Mouse (Mus musculus): ENCODE measurements around the gene Igfbp5.
A peak's percentile ranks its signal among the peaks of the same experiment; 100 is the strongest.

Igfbp5 gene

DNA sequence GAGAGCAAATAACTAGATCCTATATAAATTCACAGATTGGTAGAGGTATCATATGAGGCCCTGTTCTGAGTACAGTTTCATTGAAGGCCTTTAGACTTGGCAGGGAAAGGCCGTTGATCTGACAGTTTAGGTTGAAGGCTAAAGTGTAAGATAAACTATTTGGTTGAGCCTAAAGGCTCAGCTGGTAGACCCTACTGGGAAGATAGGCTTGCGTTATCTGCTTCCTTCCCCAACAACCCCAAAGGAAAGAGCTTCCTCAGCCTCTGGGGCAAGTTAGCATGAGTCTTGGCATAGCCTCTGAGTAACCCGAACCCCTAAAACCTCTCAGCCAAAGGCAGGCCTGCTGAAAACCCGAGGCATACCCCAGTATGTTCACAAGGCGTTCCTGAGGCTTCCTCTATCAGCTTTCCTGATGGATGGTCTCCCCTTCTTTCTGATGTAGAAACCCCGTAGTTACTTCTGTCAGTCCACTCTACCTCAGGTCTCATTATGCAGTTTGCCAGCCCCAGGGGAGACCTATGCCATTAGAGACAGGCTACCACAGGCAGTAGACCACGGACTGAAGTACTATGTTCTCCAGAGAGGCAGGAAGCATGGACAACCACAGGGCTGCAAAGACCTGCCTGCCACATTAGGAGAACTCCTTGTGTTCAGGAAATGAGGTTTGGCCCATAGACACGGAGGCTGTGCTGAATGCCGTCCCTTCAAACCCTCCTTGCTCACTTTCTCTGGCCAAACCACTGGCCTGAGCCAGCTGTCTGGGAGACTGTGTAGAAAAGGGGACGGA lies 6.1 kb downstream of the Igfbp5 start:
- DNase-seq: no peak

DNA sequence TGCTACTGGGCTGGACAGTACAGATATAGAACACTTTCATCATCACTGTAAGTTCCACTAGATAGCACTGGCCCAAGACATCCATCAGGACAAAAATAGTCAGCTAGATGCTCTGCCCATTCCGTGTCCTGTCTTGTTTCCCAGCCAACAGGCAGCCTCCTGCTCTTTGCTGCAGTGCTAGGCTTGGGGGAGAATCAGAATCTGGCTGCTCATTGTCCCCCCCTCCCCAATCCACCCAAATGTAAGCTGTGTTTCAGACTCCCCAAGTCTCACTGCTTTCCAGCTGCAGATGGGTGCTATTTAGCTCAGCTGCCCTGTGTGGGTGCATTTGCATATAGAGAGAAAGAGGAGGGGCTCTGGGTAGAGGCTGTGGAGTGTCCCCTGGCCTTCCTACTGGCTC lies 7.3 kb downstream of the Igfbp5 start:
- no peak for DNase-seq

GRCm38 (mm10) chr1:72866417-72866816 lies 8.3 kb downstream of the Igfbp5 start:
- DNase-seq: no peak

DNA sequence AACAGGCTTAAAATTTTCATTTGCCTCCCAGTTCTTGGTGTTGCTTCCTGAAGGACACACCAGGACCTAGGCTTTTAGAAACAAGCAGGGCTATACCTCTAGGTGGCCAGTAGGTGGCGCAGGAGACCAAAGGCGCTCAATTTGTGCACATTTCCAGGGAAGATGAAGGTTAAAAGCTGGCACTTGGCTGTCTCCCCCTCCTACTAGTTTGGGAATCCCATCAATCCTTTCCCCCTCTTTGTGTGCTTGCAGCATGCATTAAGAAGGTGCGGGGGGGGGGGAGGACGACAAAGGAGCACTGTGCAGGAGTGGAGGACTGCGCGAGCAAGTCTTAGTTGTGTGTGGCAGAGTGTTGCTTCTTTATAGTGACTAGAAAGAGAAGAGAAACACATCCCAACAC lies 8.8 kb downstream of the Igfbp5 start:
- peak; percentile 85 for DNase-seq

- DNase-seq: no peak
Observed at GRCm38 (mm10) chr1:72864272-72864671, 10.4 kb downstream of the Igfbp5 start.

DNA sequence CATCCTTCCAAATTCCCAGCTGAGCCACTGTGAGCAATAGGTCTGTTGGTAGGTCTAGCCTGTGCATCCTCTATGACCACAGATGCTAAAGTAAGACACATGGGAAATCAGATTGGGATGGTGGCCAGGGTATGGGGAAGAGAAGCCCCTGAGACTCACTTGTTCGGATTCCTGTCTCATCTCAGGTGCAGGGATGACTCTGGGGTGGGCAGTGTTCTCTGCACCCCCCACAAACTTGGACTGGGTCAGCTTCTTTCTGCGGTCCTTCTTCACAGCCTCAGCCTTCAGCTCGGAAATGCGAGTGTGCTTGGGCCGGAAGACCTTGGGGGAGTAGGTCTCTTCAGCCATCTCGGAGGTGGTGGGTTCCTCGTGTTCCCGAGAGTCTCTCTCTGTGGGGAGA lies 11.0 kb downstream of the Igfbp5 start:
- DNase-seq: no peak

GRCm38 (mm10) chr1:72862248-72862647 lies 12.4 kb downstream of the Igfbp5 start:
- DNase-seq: no peak

DNA sequence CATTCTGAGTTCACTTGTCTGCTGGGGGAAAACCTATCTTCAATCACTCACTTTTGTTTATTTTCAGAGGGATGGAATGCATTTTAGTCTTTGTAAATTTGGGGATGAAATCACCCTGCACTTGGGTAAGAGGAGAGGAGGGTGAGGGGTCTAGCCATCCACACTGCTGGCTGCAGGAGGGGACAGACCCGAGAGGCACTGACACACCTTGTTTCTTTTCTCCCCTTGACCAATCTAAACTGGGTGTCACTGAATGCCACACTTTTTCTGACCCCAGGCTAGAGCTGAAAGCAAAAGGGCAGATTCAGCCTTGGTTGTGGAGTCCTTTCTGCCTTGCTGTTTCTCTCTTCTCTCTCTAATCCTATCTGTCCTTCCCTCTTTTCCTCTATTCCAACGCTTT lies 13.0 kb downstream of the Igfbp5 start:
- DNase-seq: no peak

DNA sequence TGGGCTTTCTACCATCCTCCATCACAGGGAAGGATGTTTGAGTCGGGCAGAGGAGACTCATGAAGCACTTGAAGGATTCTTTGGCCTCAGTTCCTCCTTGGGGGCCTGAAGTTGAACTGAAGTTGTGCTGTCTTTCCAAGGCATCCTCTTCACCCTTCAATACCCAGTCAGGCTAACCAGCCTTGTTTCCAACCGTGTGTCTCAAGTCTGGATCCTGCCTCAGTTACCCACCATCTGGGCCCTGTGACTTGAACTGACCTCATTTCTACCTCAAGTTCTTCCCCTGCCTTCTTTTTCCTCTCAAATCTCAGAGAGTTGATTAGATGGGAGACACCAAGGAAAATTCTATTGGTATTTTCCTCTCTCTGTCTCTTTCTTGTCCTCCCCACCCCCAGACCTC lies 14.2 kb downstream of the Igfbp5 start:
- no peak for DNase-seq

DNA sequence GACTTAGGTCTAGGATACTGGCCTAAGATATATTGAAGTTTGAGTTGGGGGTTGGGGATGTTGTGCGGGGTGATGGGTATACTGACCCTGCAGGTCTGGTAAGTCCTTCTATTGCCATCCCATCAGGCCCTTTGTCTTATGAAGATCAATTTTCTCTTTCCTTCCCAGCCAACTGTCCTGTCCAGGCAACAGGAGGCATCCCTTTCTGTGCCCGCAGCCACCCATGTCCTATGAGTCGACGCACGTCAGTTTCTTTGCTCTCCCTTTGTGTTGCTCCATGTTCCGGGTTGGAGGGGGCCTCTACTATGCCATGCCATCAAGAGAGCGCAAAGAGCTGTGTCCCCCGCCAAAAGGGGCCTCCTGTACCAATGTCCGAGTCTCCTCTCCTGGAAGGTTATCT lies 14.7 kb downstream of the Igfbp5 start:
- DNase-seq: no peak

GRCm38 (mm10) chr1:72858874-72859273 lies 15.8 kb downstream of the Igfbp5 start:
- peak; percentile 59 for DNase-seq

DNA sequence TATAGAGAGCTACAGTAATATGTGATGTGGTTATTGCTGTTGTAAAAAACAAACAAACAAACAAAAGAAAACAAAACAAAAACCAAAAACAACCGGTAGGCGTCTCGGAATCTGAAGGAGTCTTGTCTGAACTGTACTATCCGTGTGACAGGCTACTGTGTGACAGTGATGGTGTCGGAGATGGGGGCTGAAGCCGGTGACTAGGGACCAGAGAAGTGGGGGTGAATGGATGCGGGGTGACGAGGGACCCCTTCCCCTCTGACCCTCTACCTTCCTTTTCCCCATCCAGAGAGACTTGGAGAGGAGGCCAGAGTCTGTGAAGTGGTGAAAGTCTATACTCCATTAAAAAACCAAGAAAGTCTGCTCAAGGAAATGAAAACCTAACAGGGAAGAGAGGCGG lies 16.4 kb downstream of the Igfbp5 start:
- DNase-seq: no peak

- no peak for DNase-seq
Observed at GRCm38 (mm10) chr1:72857631-72858030, 17.1 kb downstream of the Igfbp5 start.

DNA sequence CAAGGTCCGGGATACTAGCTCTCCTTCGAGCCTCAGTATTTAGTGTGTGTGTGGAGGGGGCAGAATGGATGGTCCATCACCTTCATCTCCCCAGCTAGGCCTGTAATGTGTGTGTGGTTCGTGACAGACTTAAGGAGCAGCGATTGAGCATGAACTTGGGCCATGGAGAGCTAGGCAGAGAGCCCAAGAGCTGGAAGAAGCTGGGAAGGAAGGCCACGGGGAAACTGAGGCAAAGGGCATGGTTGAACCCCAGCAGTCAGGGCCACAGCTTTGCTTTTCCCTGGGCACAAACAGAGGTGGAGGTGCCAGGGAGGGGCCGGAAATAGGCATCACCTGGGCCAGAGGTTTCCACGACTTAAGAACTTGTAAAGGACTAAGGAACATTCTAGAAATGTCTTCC lies 17.5 kb downstream of the Igfbp5 start:
- no peak for DNase-seq

DNA sequence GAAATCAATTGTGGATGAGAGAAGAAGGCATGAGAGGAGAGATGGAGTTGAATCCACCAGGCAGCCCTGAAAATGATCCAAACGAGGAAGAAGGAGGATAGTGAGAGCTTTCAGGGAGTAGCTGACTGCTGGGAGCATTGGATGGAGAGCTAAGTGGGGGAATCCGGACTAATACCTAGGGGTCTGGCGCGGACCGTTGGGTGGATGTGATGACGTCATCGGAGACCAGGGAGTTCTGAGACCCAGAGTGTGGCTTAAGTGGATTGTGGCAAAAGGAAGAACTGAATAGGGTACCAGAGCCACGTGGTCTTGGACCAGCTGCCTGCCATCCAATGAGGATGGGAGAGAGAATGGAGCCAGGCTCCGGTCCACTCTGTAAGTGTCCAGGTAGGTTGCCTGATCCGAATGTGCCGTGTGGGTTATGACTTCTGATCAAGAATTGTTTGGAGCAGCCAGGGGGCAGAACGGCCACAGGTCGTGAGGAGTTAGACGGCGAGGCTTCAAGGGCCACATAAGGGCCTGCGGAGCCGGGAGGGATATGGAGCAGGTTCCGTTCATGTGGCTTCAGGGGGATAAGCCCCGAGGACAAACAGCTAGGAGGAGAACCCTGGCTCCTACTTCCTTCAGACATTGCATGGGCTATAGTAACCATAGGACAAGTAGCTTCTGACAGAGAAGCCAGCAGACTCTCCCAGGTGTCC lies 18.3 kb downstream of the Igfbp5 start:
- DNase-seq: no peak

GRCm38 (mm10) chr1:72855729-72856128 lies 19.0 kb downstream of the Igfbp5 start:
- no peak for DNase-seq

DNA sequence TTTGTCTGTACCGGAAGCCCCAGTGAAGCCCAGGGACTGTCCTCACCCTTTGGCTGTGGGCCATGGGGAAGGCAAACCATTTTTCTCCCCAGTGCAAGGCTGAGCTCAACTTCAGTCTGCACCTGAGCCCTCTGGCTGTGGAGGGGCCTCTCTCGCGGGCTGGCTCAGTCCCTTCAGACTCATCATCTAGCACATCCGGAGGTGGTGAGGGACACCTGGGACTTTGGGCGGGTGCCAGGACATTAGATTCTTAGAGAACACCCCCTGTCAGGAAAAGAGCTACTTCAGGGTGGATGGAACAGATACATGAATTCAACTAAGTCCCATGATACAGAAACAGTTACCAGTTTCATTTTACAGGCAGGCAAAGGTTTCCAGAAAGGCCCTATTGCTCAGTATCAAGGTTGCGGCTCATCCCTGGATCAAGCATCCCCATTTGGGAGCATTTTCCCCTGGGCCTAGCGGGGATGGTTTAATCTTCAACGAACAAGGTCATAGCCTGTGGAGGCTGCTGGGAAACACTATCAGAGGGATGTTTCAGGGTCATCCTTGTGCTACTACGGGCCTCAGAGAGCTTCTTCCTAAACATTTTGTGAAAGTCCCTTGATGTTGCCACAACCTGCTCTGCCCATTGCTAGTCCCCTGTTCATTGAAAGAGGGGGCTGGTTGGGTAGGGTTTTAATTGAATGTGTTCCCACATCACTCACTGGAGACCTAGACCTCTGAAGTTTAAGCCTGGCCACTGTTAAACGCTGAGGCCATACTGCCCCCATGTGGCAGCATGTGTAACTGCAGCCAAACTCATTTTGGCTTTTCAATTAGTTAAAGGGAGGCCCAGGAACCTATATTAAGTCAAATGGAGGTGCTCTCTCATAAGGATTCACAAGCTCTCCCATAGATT lies 20.1 kb downstream of the Igfbp5 start:
- peak; percentile 76 for DNase-seq

GRCm38 (mm10) chr1:72853759-72854158 lies 20.9 kb downstream of the Igfbp5 start:
- no peak for DNase-seq

- no peak for DNase-seq
Observed at GRCm38 (mm10) chr1:72849037-72849436, 25.6 kb downstream of the Igfbp5 start.

DNA sequence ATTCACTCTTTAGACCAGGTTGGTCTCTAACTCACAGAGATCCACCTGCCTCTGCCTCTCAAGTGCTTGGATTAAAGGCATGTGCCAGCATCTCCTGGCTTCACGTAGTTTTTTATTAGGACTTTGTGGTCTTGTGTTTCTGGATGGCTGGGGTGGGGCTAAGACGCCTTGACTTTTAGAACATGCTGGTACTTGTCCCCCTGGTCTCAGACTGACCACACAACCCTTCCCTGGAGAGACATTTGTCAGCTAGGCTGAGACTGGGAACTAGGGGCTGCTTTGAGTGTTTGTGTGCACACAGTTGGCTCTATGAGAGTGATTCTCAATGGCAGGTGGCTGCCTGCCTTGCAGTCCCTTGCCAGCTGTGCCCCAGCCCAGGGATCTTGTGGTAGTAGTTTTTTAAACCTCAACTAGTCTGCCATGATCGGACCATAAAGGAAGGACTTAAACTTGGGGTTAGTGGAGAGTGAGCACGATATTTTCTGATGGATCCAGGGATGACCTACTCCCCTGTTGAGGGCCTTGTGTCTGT lies 26.8 kb downstream of the Igfbp5 start:
- no peak for DNase-seq

DNA sequence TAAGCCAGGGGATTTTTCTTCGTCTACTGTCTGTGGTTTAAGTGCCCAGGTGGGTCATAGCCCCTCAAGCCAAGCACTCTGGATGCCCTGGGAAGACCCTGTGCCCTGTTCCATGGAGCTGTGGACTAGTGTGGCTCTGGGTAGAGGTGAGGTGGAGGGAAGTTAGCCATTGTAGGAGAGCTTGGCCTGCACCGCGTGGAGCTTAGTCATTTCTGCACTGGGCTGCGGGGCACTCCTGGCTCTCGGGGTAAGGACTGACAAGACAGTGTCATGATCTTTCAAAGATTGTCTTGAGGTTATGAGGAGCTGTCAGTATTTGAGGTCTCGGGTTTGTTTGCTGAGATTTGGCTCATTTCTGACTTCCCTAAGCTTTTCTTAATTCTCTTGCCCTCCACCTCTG lies 30.0 kb downstream of the Igfbp5 start:
- no peak for DNase-seq

DNA sequence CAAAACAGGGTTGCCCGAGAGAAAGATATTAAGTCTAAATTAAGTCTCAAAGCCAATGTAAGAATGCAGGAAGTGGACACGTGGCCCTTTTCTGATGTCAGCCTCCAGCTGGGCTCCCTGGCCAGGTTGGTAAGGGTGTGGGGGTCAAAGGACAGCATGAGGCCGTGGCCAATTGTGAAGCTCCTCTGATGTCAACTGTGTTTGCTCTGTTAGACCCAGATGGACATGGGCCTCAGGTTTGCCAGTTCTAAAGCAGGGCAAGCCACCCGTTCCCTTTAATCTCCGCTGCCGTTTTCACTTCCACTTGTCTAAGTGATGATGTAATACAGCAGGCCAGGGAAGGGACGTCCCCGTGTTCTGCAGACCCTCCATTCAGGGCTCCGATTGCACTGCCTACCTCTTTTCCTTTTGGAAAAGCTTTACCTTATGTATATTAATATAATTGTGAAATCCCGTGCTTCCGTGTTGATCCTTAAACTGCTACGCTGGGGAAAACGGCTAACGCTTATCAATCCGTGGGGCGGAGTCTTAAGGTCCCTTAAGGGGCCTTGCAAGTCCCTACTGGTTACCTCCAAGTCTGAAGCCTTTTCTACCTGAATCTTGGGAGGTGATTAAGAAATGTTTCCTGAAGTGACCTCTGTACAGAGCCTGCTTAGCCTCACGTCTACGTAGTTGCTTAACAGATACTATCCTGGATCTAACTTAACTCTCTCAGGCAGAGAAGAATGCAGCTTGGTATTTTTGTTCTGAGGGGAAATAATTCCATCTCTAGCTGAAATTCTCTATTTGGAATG lies 31.8 kb downstream of the Igfbp5 start:
- no peak for DNase-seq

Measured in embryo, embryonic 11 days (tissue).